Mouse (Mus musculus) embryo, embryonic 9.5 days (tissue): ENCODE results near the gene Casp14.
"Not testable (repeated sequence)": the region's sequence is repeated elsewhere in the genome, so short reads cannot be mapped to it uniquely, and the experiment has no call there.

Experiments
- DNase-seq: peaks from one replicate; pipeline ENCODE4 v3.0.0-alpha.2; 2017; ENCODE audit errors: extremely low spot score

Casp14 gene

GRCm38 (mm10) chr10:78670121-78670520, 48.0 kb downstream of the Casp14 start:
- peak; percentile 32 for DNase-seq

GRCm38 (mm10) chr10:78666696-78667095, 51.4 kb downstream of the Casp14 start:
- not testable (repeated sequence) for DNase-seq

GRCm38 (mm10) chr10:78664546-78664945, 53.5 kb downstream of the Casp14 start:
- DNase-seq, result no peak
